Mouse (Mus musculus) heart, embryonic 14.5 days (tissue): ENCODE measurements at regions not wholly inside any gene's neighbourhood (a gene's known extent, or its start where the extent isn't known, plus 50 kb on each side); places are given as distances from the start of the nearest gene placed in this dataset.

ENCODE experiments used
- ATAC-seq: fragments of 200-750 bp; cut with Nextera tagmentation; 2 replicates; pipeline ENCODE4 v1.8.0; 2017; ENCODE audit warnings: low read depth, moderate TSS enrichment; ENCODE audit not compliant: insufficient number of reproducible peaks, insufficient read depth, low FRiP score
- H3K27ac ChIP-seq, 2 experiments: fragments of 200-500 bp in 1 of 2; fragments of 300-500 bp in 1 of 2; sonication (generic) in 1 of 2; replicated peaks in 1 of 2; 2 replicates each; pipeline ENCODE4 v1.5.1; 2012 to 2014; ENCODE audit warnings: low read depth in 2 of 2, low read length in 2 of 2, control low read depth in 1 of 2, mild to moderate bottlenecking in 1 of 2, mixed read lengths in 1 of 2; ENCODE audit not compliant: control insufficient read depth in 1 of 2, insufficient read depth in 1 of 2
- H3K27me3 ChIP-seq: fragments of 300-500 bp; sonication (generic); 2 replicates; pipeline ENCODE4 v1.6.1; 2014; ENCODE audit warnings: mild to moderate bottlenecking, low read length, control low read depth; ENCODE audit not compliant: control insufficient read depth, insufficient read depth
- H3K36me3 ChIP-seq: fragments of 300-500 bp; sonication (generic); 2 replicates; pipeline ENCODE4 v1.6.1; 2014; ENCODE audit warnings: mild to moderate bottlenecking, control low read depth, low read length, mixed read lengths; ENCODE audit not compliant: control insufficient read depth, insufficient read depth
- H3K4me1 ChIP-seq, 2 experiments: fragments of 200-500 bp in 1 of 2; fragments of 300-500 bp in 1 of 2; sonication (generic) in 1 of 2; 2 replicates each; pipeline ENCODE4 v1.6.1; 2012 to 2014; ENCODE audit warnings: low read length in 2 of 2, control low read depth in 1 of 2, mixed read lengths in 1 of 2; ENCODE audit not compliant: control insufficient read depth in 2 of 2, insufficient read depth in 2 of 2
- H3K4me2 ChIP-seq: fragments of 300-500 bp; sonication (generic); 2 replicates; pipeline ENCODE4 v1.6.1; 2014; ENCODE audit warnings: mild to moderate bottlenecking, low read length
- H3K4me3 ChIP-seq, 2 experiments: fragments of 200-500 bp in 1 of 2; fragments of 300-500 bp in 1 of 2; sonication (generic) in 1 of 2; 2 replicates each; pipeline ENCODE4 v1.5.1; 2012 to 2014; ENCODE audit warnings: low read length in 2 of 2, mild to moderate bottlenecking in 2 of 2, control low read depth in 1 of 2, low read depth in 1 of 2, moderate library complexity in 1 of 2; ENCODE audit not compliant: control insufficient read depth in 1 of 2, insufficient read depth in 1 of 2
- H3K9ac ChIP-seq: fragments of 300-500 bp; sonication (generic); 2 replicates; pipeline ENCODE4 v1.6.1; 2014; ENCODE audit warnings: mild to moderate bottlenecking, low read length
- H3K9me3 ChIP-seq: fragments of 300-500 bp; sonication (generic); 2 replicates; pipeline ENCODE4 v1.6.1; 2016; ENCODE audit warnings: low read length, control low read depth; ENCODE audit not compliant: control insufficient read depth
- WGBS: fragments of 180-500 bp; shearing (Covaris S2); extraction: QIAGEN DNeasy Blood & Tissue Kit; methylation state at CpG from one replicate; pipeline ENCODE4 v1.1.7; 2014; 5-methylcytosine and 5-hydroxymethylcytosine counted together

DNA sequence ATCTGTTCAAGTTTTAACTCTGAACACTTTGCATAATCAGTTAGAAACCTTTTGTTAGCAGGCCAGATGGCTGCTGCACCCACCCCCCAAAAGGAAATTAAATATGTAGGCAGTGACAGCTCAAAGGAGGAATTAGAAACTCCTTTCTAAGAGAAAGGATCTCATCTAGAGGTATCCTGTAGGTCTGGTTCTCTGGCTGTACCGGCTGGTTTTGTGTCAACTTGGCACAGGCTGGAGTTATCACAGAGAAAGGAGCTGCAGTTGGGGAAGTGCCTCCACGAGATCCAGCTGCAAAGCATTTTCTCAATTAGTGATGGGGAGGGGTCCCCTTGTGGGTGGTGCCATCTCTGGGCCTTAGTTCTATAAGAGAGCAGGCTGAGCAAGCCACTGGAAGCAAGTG is 263.1 kb upstream of the Ldb2 start:
- Histone ChIP-seq H3K4me1 (no peaks in the 10 kb centered on the region), H3K4me2 (no peak overlapping the region), H3K36me3 (no peaks in the 10 kb centered on the region), H3K9ac (no peak overlapping the region), H3K9me3 (0 out of 2 replicates have a peak, but pooled peaks cover 2% of the 10 kb centered on the region), H3K27me3 (no peaks in the 10 kb centered on the region), H3K27ac (no peak overlapping the region), H3K4me3 (no peak overlapping the region)
- ATAC-seq: no peak
- 33% methylated on average over 2 of the region's 2 CpGs for WGBS

GRCm38 (mm10) chr5:45055276-45055959 is 255.9 kb upstream of the Ldb2 start:
- WGBS: 73% methylated on average over 4 of the region's 4 CpGs
- H3K27me3 ChIP-seq: no peaks in the 10 kb centered on the region
- no peak for ATAC-seq
- H3K36me3 ChIP-seq: no peaks in the 10 kb centered on the region
- 0 out of 2 replicates have a peak, but pooled peaks cover 2% of the 10 kb centered on the region for H3K9me3 ChIP-seq
- H3K9ac ChIP-seq: no peak overlapping the region
- no peak overlapping the region for H3K4me2 ChIP-seq
- no peak overlapping the region for H3K4me3 ChIP-seq
- H3K27ac ChIP-seq: no peak overlapping the region
- H3K4me1 ChIP-seq: no peaks in the 10 kb centered on the region

- Histone ChIP-seq H3K27me3 (no peaks in the 10 kb centered on the region), H3K4me3 (no peak overlapping the region)
- ATAC-seq: no peak
Measured at GRCm38 (mm10) chr5:45049410-45049809, 249.9 kb upstream of the Ldb2 start.

DNA sequence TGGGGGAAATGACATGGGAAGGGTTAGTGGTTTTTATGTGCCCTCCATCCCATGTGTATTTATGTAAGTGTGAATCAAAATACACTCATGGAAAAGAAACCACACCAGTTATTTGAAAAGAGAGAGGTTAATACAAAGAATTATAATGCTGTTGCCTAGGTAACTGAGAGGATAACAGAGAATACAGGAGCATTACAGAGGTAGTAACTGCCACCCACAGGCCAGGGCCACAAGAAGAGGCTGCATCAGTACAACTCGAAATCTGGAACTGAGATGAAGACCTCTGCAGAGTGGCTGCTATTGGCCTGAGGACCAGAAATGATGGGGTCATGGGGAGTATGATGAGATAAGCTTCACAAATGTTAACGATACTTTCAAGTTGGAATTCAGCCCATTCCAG is 243.4 kb upstream of the Ldb2 start:
- ATAC-seq: no peak
- Histone ChIP-seq H3K4me1 (no peaks in the 10 kb centered on the region), H3K4me2 (no peak overlapping the region), H3K9ac (no peak overlapping the region), H3K9me3 (no peaks in the 10 kb centered on the region), H3K4me3 (no peak overlapping the region), H3K27ac (no peak overlapping the region), H3K27me3 (no peaks in the 10 kb centered on the region), H3K36me3 (no peaks in the 10 kb centered on the region)
- 49% methylated on average over 2 of the region's 2 CpGs for WGBS

More at GRCm38 (mm10) chr5:45049410-45049809, 249.9 kb upstream of the Ldb2 start:
- H3K9ac ChIP-seq: no peak overlapping the region
- H3K36me3 ChIP-seq: no peaks in the 10 kb centered on the region
- H3K27ac ChIP-seq: no peak overlapping the region
- H3K4me2 ChIP-seq: no peak overlapping the region
- H3K4me1 ChIP-seq: no peaks in the 10 kb centered on the region
- H3K9me3 ChIP-seq: no peaks in the 10 kb centered on the region

- H3K9me3 ChIP-seq: no peaks in the 10 kb centered on the region
- 76% methylated on average over 1 of the region's 1 CpGs for WGBS
- H3K36me3 ChIP-seq: no peaks in the 10 kb centered on the region
- no peak overlapping the region for H3K9ac ChIP-seq
- no peak for ATAC-seq
- H3K4me2 ChIP-seq: no peak overlapping the region
- no peaks in the 10 kb centered on the region for H3K27me3 ChIP-seq
- H3K4me3 ChIP-seq: no peak overlapping the region
- H3K27ac ChIP-seq: no peak overlapping the region
- H3K4me1 ChIP-seq: no peaks in the 10 kb centered on the region
Measured at GRCm38 (mm10) chr5:45036430-45036829, 236.9 kb upstream of the Ldb2 start.

DNA sequence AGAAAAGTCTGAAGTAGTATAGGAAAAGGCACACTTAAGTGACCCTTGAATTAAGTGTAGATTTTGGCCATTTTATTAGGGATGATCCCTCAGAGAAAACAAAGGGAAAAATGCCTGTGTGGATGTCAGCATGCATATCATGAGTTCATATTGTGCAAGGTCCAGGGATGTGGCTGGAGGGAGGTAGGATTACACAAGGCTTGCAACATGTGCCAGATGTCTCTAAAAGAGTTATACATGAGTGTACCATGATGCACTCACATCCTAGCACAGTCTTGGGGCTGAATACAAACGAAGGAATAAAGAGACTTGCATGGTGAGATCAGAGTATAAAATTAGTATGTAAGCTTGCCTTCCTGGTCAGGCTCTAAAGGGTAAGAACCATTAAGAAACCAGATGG is 233.7 kb upstream of the Ldb2 start:
- Histone ChIP-seq H3K4me3 (no peak overlapping the region), H3K4me2 (no peak overlapping the region), H3K27ac (no peak overlapping the region), H3K4me1 (no peaks in the 10 kb centered on the region), H3K27me3 (no peaks in the 10 kb centered on the region), H3K36me3 (no peaks in the 10 kb centered on the region), H3K9ac (no peak overlapping the region), H3K9me3 (no peaks in the 10 kb centered on the region)
- 45% methylated on average over 1 of the region's 1 CpGs for WGBS
- ATAC-seq: no peak

- Histone ChIP-seq H3K27ac (no peak overlapping the region), H3K4me3 (no peak overlapping the region), H3K27me3 (no peaks in the 10 kb centered on the region), H3K9ac (no peak overlapping the region), H3K36me3 (no peaks in the 10 kb centered on the region), H3K4me2 (no peak overlapping the region), H3K4me1 (no peaks in the 10 kb centered on the region), H3K9me3 (no peaks in the 10 kb centered on the region)
- 37% methylated on average over 3 of the region's 3 CpGs for WGBS
- no peak for ATAC-seq
Measured at GRCm38 (mm10) chr5:45027876-45028275, 228.4 kb upstream of the Ldb2 start.

DNA sequence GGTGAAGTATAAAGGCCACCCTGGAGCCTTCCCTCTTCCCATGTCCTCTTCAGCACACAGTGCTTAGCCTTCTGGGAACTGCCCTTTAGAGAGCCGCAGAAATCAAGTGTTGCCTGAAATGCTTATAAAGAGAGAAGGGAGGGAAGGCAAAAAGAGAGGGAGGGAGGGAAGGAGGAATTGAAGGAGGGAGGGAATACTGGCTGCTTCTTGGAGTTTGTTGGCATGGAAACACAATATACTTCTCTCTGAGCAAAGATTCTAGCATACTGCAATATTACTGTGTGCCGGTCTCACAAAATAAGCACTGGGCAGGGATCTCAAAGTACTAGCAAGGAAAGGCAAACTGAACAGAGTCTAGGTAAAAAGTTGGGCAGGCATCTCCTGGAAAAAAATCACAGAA is 225.9 kb upstream of the Ldb2 start:
- no peaks in the 10 kb centered on the region for H3K4me1 ChIP-seq
- H3K9me3 ChIP-seq: no peaks in the 10 kb centered on the region
- H3K27me3 ChIP-seq: no peaks in the 10 kb centered on the region
- 96% methylated on average over 2 of the region's 2 CpGs for WGBS
- no peak overlapping the region for H3K9ac ChIP-seq
- H3K27ac ChIP-seq: no peak overlapping the region
- no peaks in the 10 kb centered on the region for H3K36me3 ChIP-seq
- H3K4me3 ChIP-seq: no peak overlapping the region
- no peak overlapping the region for H3K4me2 ChIP-seq
- ATAC-seq: no peak
